Comparison of ENCODE assay signal across 8 mouse cellular contexts in the genomic region with DNA sequence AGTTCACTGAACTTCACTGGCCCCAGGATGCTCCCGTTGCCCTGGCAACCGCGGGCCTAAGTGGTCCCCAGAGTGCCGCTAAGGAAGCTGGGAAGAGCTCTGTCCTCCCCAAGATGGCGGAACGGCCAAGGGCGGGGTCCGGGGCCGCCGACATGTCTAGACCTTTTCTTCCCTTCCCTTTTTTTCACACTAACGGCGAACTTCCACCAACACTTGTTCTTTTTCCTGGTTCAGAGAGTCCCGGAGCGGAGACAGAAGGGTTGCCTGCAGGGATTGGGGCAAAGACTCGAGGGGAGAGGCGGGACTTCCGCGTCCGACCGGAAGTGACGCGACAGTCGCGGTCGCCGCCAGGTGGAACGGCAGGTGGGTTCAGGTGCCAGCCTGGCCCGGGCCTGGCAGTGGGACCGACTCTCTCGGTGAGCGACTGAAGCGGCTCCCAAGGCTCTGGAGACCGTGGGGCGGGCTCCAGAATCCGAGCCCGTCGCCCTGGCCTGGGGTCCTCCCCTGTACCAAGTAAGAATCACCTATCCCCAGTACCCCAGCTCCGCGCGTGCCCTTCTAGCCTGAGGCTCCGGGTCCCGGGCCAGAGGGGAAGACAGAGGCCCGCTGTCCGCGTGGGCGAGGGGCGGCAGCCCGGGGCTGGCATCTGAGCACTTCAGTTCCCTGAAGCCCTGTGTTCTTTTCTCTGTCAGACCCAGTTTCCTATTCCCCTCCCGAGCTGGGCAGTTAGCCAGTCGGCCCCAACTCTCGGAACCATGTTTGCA. TPM values are rescaled to one million over a fixed set of nuclear protein-coding genes. Genes with fewer than 3 reads are reported as not detected.
DNase-seq lines count a peak whose midpoint lies in the region; ATAC-seq and TF ChIP-seq lines count a peak whose summit lies in the region.

A gene (plus strand): TSS at position 116 of the 764 bp plus-strand sequence.
A gene (plus strand): TSS at position 334 of the 764 bp plus-strand sequence.

- H3K9me3 ChIP-seq in embryonic facial prominence, embryonic 15.5 days (replicated peaks), result no peaks in the 10 kb centered on the region
- no peaks in the 10 kb centered on the region for H3K9me3 ChIP-seq in heart, embryonic 10.5 days
- no peaks in the 10 kb centered on the region for H3K9me3 ChIP-seq in kidney, embryonic 15.5 days (replicated peaks)

- H3K27ac ChIP-seq in bone marrow, adult 2 months (ENCODE audit: control insufficient read depth, insufficient read depth, low read depth, low read length, poor library complexity), result peak within 1 kb of the TSS; percentile 63
- H3K27ac ChIP-seq in embryonic facial prominence, embryonic 15.5 days (replicated peaks), result peak within 1 kb of the TSS; percentile 97
- peak within 1 kb of the TSS; percentile 97 for H3K27ac ChIP-seq in heart, embryonic 10.5 days
- H3K27ac ChIP-seq in kidney, embryonic 15.5 days, result peak within 1 kb of the TSS; percentile 98

- peak within 1 kb of the TSS; percentile 96 for H3K4me2 ChIP-seq in embryonic facial prominence, embryonic 15.5 days (replicated peaks)
- peak within 1 kb of the TSS; percentile 70 for H3K4me2 ChIP-seq in kidney, embryonic 15.5 days

- 1% methylated on average over 51 of the region's 51 CpGs for WGBS in bone marrow, adult 2 months
- WGBS in embryonic facial prominence, embryonic 15.5 days, result under 1% methylated on average over 51 of the region's 51 CpGs
- WGBS in heart, embryonic 10.5 days, result 2% methylated on average over 51 of the region's 51 CpGs
- WGBS in kidney, embryonic 15.5 days, result under 1% methylated on average over 51 of the region's 51 CpGs

- H3K36me3 ChIP-seq in embryonic facial prominence, embryonic 15.5 days, result peaks cover 29% of the 10 kb centered on the region; the same call in 1 of the 2 replicates
- peaks cover 28% of the 10 kb centered on the region for H3K36me3 ChIP-seq in heart, embryonic 10.5 days
- H3K36me3 ChIP-seq in kidney, embryonic 15.5 days, result peaks cover 30% of the 10 kb centered on the region

- peak within 1 kb of the TSS; percentile 59 for H3K4me3 ChIP-seq in bone marrow, adult 2 months (replicated peaks; ENCODE audit: control insufficient read depth, low read depth, low read length)
- H3K4me3 ChIP-seq in embryonic facial prominence, embryonic 15.5 days (replicated peaks), result peak within 1 kb of the TSS; percentile 94
- H3K4me3 ChIP-seq in heart, embryonic 10.5 days, result peak within 1 kb of the TSS; percentile 83
- H3K4me3 ChIP-seq in kidney, embryonic 15.5 days (replicated peaks), result peak within 1 kb of the TSS; percentile 57

- peak; percentile 3; the same call in 1 of the 2 replicates for TF ChIP-seq CTCF in bone marrow, adult 2 months (IDR thresholded peaks at IDR 0.05; ENCODE audit: control insufficient read depth, insufficient read depth, low read length)

- no peaks in the 10 kb centered on the region for H3K27me3 ChIP-seq in embryonic facial prominence, embryonic 15.5 days
- H3K27me3 ChIP-seq in heart, embryonic 10.5 days (ENCODE audit: insufficient read depth, poor library complexity, severe bottlenecking), result peaks cover 4% of the 10 kb centered on the region; the same call in 1 of the 2 replicates
- no peaks in the 10 kb centered on the region for H3K27me3 ChIP-seq in kidney, embryonic 15.5 days

- H3K4me1 ChIP-seq in bone marrow, adult 2 months (ENCODE audit: control insufficient read depth, insufficient read depth, low read length), result no peaks in the 10 kb centered on the region
- peaks cover 15% of the 10 kb centered on the region for H3K4me1 ChIP-seq in embryonic facial prominence, embryonic 15.5 days
- H3K4me1 ChIP-seq in heart, embryonic 10.5 days, result peaks cover 13% of the 10 kb centered on the region
- H3K4me1 ChIP-seq in kidney, embryonic 15.5 days, result peaks cover 17% of the 10 kb centered on the region

- peak; percentile 30; the same call in 1 of the 2 replicates for TF ChIP-seq POLR2A in bone marrow, adult 2 months (IDR thresholded peaks at IDR 0.05; ENCODE audit: borderline replicate concordance, control insufficient read depth, low read depth, low read length)

- ATAC-seq in embryonic facial prominence, embryonic 15.5 days (ENCODE audit: insufficient number of reproducible peaks, low FRiP score, low TSS enrichment, low read depth), result peak; percentile 88
- ATAC-seq in kidney, embryonic 15.5 days (replicated peaks; ENCODE audit: low FRiP score), result peak; percentile 87
- ATAC-seq in monocyte, adult 5-6 weeks (replicated peaks; ENCODE audit: insufficient number of reproducible peaks, low FRiP score, low TSS enrichment, poor library complexity, severe bottlenecking), result peak; percentile 84

- peak; percentile 86 for DNase-seq in 416B (ENCODE audit: low read depth)
- DNase-seq in heart, embryonic 10.5 days (ENCODE audit: low spot score), result peak; percentile 94
- DNase-seq in liver, result peak; percentile 83
- peak; percentile 78 to 91 for DNase-seq in spleen, postnatal 4 days (ENCODE audit: low spot score in 2 of 2)

- H3K9ac ChIP-seq in embryonic facial prominence, embryonic 15.5 days, result peak within 1 kb of the TSS; percentile 77
- H3K9ac ChIP-seq in kidney, embryonic 15.5 days, result peak within 1 kb of the TSS; percentile 62

RNA-seq across cellular contexts. Expression of the first gene that starts in this region (rescaled TPM):
- 6.2 and 13.6 TPM in 2 replicates for polyA plus RNA-seq in bone marrow, adult 2 months (2011; ENCODE audit: insufficient read depth, insufficient read length, low replicate concordance, missing spikeins)
- polyA plus RNA-seq in embryonic facial prominence, embryonic 15.5 days (2015; fragmentation: Nextera tagmentation; extraction: Ambion mirVana), result 46.2 and 50.4 TPM in 2 replicates
- 41.0 and 41.3 TPM in 2 replicates for polyA plus RNA-seq in heart, embryonic 10.5 days (2016; fragmentation: Nextera tagmentation; extraction: Ambion mirVana)
- 45.5 and 49.8 TPM in 2 replicates for polyA plus RNA-seq in kidney, embryonic 15.5 days (2015; fragmentation: Nextera tagmentation; extraction: Ambion mirVana)
- 7.2 to 13.7 TPM (median 8.1 TPM) in 3 replicates for total RNA-seq in monocyte, adult 5-6 weeks (2017)

RNA-seq across cellular contexts. Expression of the second gene that starts in this region (rescaled TPM):
- polyA plus RNA-seq in bone marrow, adult 2 months (2011; ENCODE audit: insufficient read depth, insufficient read length, low replicate concordance, missing spikeins), result not detected in 2 replicates
- polyA plus RNA-seq in embryonic facial prominence, embryonic 15.5 days (2015; fragmentation: Nextera tagmentation; extraction: Ambion mirVana), result 0.94 and 1.3 TPM in 2 replicates
- polyA plus RNA-seq in heart, embryonic 10.5 days (2016; fragmentation: Nextera tagmentation; extraction: Ambion mirVana), result 0.16 and 0.39 TPM in 2 replicates
- polyA plus RNA-seq in kidney, embryonic 15.5 days (2015; fragmentation: Nextera tagmentation; extraction: Ambion mirVana), result 0.67 and 0.74 TPM in 2 replicates
- total RNA-seq in monocyte, adult 5-6 weeks (2017), result not detected in 3 replicates

Comparison
In these comparisons a context has a peak if more than half of its experiments do, and no peak if none do; other contexts are left out.
1. Peak in every context shown above with its lines: DNase-seq, ATAC-seq, H3K4me3 ChIP-seq and H3K27ac ChIP-seq.